Mouse (Mus musculus) small intestine, adult 2 months (tissue): Measurements from ENCODE around the gene Pnpla1.

ENCODE experiments used
- CTCF ChIP-seq: fragments of 200-500 bp; IDR thresholded peaks from 2 replicates; pipeline ENCODE4 v1.5.1; 2012; ENCODE audit warnings: low read depth, mild to moderate bottlenecking, control low read depth, inconsistent platforms, low read length, moderate library complexity, mixed read lengths; ENCODE audit not compliant: insufficient replicate concordance, insufficient read length; ENCODE audit errors: extremely low read depth
- POLR2A ChIP-seq: fragments of 200-500 bp; IDR thresholded peaks from 2 replicates; pipeline ENCODE4 v1.6.1; 2012; ENCODE audit warnings: low read depth, mild to moderate bottlenecking, control low read depth, inconsistent platforms, low read length, moderate library complexity

DNA sequence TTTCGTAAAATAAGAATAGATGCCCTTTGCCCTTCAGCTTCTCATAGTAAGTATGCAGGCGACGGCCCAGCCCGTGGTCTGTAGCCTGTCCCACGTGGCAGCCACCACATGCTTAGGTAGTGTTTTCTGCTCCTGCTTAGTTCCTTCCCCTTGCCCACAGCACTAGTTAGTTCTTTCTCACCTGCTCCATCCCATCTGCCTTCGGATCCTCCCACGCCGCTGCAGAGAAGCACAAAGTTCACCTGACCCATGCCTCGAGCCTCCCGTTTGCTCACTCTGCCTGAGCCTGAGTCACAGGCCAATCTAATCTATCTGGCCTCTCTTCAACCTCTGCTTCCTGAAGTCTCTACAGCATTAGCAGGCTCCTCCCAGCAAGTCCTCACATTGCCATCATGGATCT is 45.9 kb upstream of the Pnpla1 start:
- TF ChIP-seq CTCF = no peak
- no peak for TF ChIP-seq POLR2A
